Mouse (Mus musculus) hindbrain, postnatal 0 days (tissue): ENCODE measurements around the gene Vax2. TPM values are rescaled to one million over a fixed set of nuclear protein-coding genes. Genes with fewer than 3 reads are reported as not detected.

Experiments
- ATAC-seq: fragments of 200-750 bp; cut with Nextera tagmentation; 2 replicates; pipeline ENCODE4 v1.8.0; 2017; ENCODE audit warnings: mild to moderate bottlenecking, moderate TSS enrichment, moderate library complexity
- DNase-seq: peaks from one replicate; pipeline ENCODE4 v3.0.0-alpha.2; 2015; ENCODE audit warnings: low spot score
- H3K27ac ChIP-seq: fragments of 300-500 bp; sonication (generic); 2 replicates; pipeline ENCODE4 v1.5.1; 2014; ENCODE audit warnings: mild to moderate bottlenecking
- H3K27me3 ChIP-seq: fragments of 300-500 bp; sonication (generic); 2 replicates; pipeline ENCODE4 v1.6.1; 2014; ENCODE audit warnings: low read length, mixed read lengths; ENCODE audit not compliant: insufficient read depth
- H3K36me3 ChIP-seq: fragments of 300-500 bp; sonication (generic); 2 replicates; pipeline ENCODE4 v1.6.1; 2014; ENCODE audit warnings: low read length, mixed read lengths; ENCODE audit not compliant: insufficient read depth
- H3K4me1 ChIP-seq: fragments of 300-500 bp; sonication (generic); 2 replicates; pipeline ENCODE4 v1.6.1; 2014; ENCODE audit warnings: antibody characterized with exemption, low read length, mixed read lengths; ENCODE audit not compliant: insufficient read depth
- H3K4me2 ChIP-seq: fragments of 300-500 bp; sonication (generic); 2 replicates; pipeline ENCODE4 v1.6.1; 2014; ENCODE audit warnings: low read depth, mild to moderate bottlenecking, low read length, moderate library complexity, mixed read lengths
- H3K4me3 ChIP-seq: fragments of 300-500 bp; sonication (generic); 2 replicates; pipeline ENCODE4 v1.5.1; 2014; ENCODE audit warnings: low read length
- H3K9ac ChIP-seq: fragments of 300-500 bp; sonication (generic); replicated peaks from 2 replicates; pipeline ENCODE4 v1.6.1; 2014; ENCODE audit warnings: mild to moderate bottlenecking, low read length, moderate library complexity, mixed read lengths
- H3K9me3 ChIP-seq: fragments of 300-500 bp; sonication (generic); 2 replicates; pipeline ENCODE4 v1.6.1; 2016; ENCODE audit warnings: low read length, mixed read lengths
- CTCF ChIP-seq: IDR thresholded peaks from 2 replicates; pipeline ENCODE4 v1.5.1; 2016; ENCODE audit warnings: antibody characterized with exemption, control low read depth, low read depth
- WGBS: fragments of 180-500 bp; shearing (Covaris S2); extraction: QIAGEN DNeasy Blood & Tissue Kit; methylation state at CpG from one replicate; pipeline ENCODE4 v1.1.7; 2014; 5-methylcytosine and 5-hydroxymethylcytosine counted together
- polyA plus RNA-seq: library from polyadenylated mRNA; unstranded; fragments of >200 nt; fragmentation: Nextera tagmentation; extraction: Ambion mirVana; gene quantifications from 2 replicates; pipeline ENCODE4 v1.2.1, GENCODE M21; 2015
- total RNA-seq: library from RNA; depleted of rRNA; stranded (reverse); fragments of >200 nt; gene quantifications from 2 replicates; pipeline ENCODE4 v1.2.3, GENCODE M21; 2014; rRNA removed

Vax2 gene
- not detected in 2 replicates for total RNA-seq
- not detected in 2 replicates for polyA plus RNA-seq

DNA sequence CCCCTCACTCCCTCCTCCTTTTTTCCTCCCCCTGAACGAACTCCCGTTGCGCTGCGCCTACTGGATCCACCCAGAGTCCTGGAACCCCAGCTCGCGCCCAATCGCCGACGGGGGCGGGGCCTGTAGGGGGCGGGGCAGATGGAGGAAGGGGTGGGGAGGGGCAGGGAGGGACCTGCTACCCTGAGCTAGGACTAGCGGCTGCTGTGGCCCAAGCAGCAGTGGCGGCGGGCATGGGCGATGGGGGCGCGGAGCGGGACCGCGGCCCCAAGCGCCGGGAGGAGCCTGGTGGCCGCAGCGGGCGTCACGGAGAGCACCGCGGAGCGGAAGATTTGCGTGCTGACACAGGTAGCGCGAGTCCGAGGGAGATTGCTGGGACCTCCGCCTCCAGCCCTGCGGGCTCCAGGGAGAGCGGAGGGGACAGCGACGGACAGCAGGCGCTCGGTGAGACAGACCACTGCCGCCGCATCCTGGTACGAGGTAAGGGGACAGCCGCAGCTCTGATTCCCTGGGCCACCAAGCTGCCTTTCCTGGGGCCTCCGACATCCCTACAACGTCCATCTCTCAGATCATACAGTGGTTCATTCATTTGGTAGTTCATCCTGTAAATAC, at the start of gene Vax2:
Vax2 (plus strand) TSS at position 198 of the 609 bp plus-strand sequence.
- Histone ChIP-seq H3K9me3 (no peaks in the 10 kb centered on the region), H3K4me2 (peak within 1 kb of the TSS; percentile 51), H3K36me3 (no peaks in the 10 kb centered on the region), H3K4me1 (0 out of 2 replicates have a peak, but pooled peaks cover 5% of the 10 kb centered on the region), H3K27me3 (peaks cover 90% of the 10 kb centered on the region), H3K4me3 (peak within 1 kb of the TSS; percentile 34), H3K27ac (no peak within 1 kb of the TSS), H3K9ac (no peak within 1 kb of the TSS)
- peak; percentile 64 for ATAC-seq
- no peak for TF ChIP-seq CTCF
- WGBS, result 1% methylated on average over 46 of the region's 46 CpGs
- peak; percentile 47 for DNase-seq

- Histone ChIP-seq H3K9me3 (no peaks in the 10 kb centered on the region), H3K4me2 (no peak overlapping the region), H3K27ac (no peak overlapping the region), H3K4me3 (no peak overlapping the region), H3K4me1 (no peaks in the 10 kb centered on the region), H3K27me3 (no peaks in the 10 kb centered on the region), H3K9ac (no peak overlapping the region), H3K36me3 (no peaks in the 10 kb centered on the region)
- ATAC-seq (no peak), DNase-seq (no peak)
- no peak for TF ChIP-seq CTCF
- WGBS, result 87% methylated on average over 2 of the region's 2 CpGs
These were observed 46.1 kb upstream of the Vax2 start for GRCm38 (mm10) chr6:83665009-83665408.

- H3K9me3 ChIP-seq, result no peaks in the 10 kb centered on the region
- 5% methylated on average over 4 of the region's 4 CpGs for WGBS
- no peak overlapping the region for H3K27ac ChIP-seq
- peak; percentile 95 for TF ChIP-seq CTCF
- peak; percentile 92 for DNase-seq
- no peak overlapping the region for H3K4me3 ChIP-seq
- H3K27me3 ChIP-seq, result no peaks in the 10 kb centered on the region
- no peak overlapping the region for H3K4me2 ChIP-seq
- H3K4me1 ChIP-seq, result no peaks in the 10 kb centered on the region
- ATAC-seq, result peak; percentile 77
- H3K9ac ChIP-seq, result no peak overlapping the region
- no peaks in the 10 kb centered on the region for H3K36me3 ChIP-seq
These were observed 37.7 kb upstream of the Vax2 start for GRCm38 (mm10) chr6:83673395-83673794.

DNA sequence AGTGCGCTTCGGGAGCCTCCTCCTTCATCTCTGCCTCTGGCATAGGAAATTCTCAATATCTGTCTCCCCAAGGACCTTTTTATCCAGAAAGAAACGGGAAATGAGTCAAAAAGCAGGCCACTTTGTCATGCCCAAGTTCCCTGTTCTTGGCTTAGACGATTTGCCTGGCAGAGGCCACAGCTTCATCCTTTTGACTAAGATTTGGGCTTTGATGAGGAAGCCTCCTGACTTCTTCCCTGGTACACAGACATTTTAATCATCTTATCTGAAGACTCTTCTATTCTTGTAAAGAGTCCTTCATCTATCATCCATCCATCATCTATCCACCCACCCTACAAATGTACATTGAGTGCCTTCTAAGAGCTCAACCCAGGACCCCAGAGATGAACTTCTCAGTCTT, 33.3 kb upstream of the Vax2 start, which contains the start of gene Cd207:
Cd207 (minus strand) TSS at position 101 of the 400 bp plus-strand sequence.
- no peak for ATAC-seq
- WGBS, result 75% methylated on average over 4 of the region's 4 CpGs
- H3K9ac ChIP-seq, result no peak within 1 kb of the TSS

GRCm38 (mm10) chr6:83689374-83689773, 21.7 kb upstream of the Vax2 start:
- Histone ChIP-seq H3K9me3 (no peaks in the 10 kb centered on the region), H3K36me3 (no peaks in the 10 kb centered on the region), H3K27me3 (peaks cover 48% of the 10 kb centered on the region), H3K4me1 (no peaks in the 10 kb centered on the region), H3K4me2 (no peak overlapping the region), H3K9ac (no peak overlapping the region), H3K27ac (no peak overlapping the region), H3K4me3 (no peak overlapping the region)
- no peak for TF ChIP-seq CTCF
- ATAC-seq (no peak), DNase-seq (no peak)
- 78% methylated on average over 4 of the region's 4 CpGs for WGBS

More for the DNA sequence above, 33.3 kb upstream of the Vax2 start, which contains the start of gene Cd207:
- no peak within 1 kb of the TSS for H3K27ac ChIP-seq
- no peak for TF ChIP-seq CTCF
- H3K27me3 ChIP-seq, result no peaks in the 10 kb centered on the region
- no peaks in the 10 kb centered on the region for H3K4me1 ChIP-seq
- H3K4me3 ChIP-seq, result no peak within 1 kb of the TSS
- no peak for DNase-seq
- H3K4me2 ChIP-seq, result no peak within 1 kb of the TSS
- no peaks in the 10 kb centered on the region for H3K36me3 ChIP-seq
- H3K9me3 ChIP-seq, result no peaks in the 10 kb centered on the region

- DNase-seq (peak; percentile 77), ATAC-seq (no peak)
- no peaks in the 10 kb centered on the region for H3K9me3 ChIP-seq
- H3K27ac ChIP-seq, result no peak overlapping the region
- 34% methylated on average over 4 of the region's 5 CpGs for WGBS
- no peaks in the 10 kb centered on the region for H3K4me1 ChIP-seq
- H3K9ac ChIP-seq, result no peak overlapping the region
- peaks cover 56% of the 10 kb centered on the region for H3K27me3 ChIP-seq
- H3K4me2 ChIP-seq, result no peak overlapping the region
- H3K4me3 ChIP-seq, result no peak overlapping the region
- TF ChIP-seq CTCF, result peak; percentile 81
- no peaks in the 10 kb centered on the region for H3K36me3 ChIP-seq
These were observed 20.8 kb upstream of the Vax2 start for GRCm38 (mm10) chr6:83690277-83690676.

GRCm38 (mm10) chr6:83690936-83691335, 20.1 kb upstream of the Vax2 start:
- WGBS, result 75% methylated on average over 2 of the region's 2 CpGs
- no peak overlapping the region for H3K27ac ChIP-seq
- no peak for DNase-seq

More at GRCm38 (mm10) chr6:83690936-83691335, 20.1 kb upstream of the Vax2 start:
- Histone ChIP-seq H3K36me3 (no peaks in the 10 kb centered on the region), H3K4me3 (no peak overlapping the region), H3K9me3 (no peaks in the 10 kb centered on the region), H3K9ac (no peak overlapping the region), H3K4me1 (no peaks in the 10 kb centered on the region), H3K27me3 (peaks cover 63% of the 10 kb centered on the region), H3K4me2 (no peak overlapping the region)
- ATAC-seq, result no peak
- no peak for TF ChIP-seq CTCF
